Mouse (Mus musculus) liver, adult 2 months (tissue): ENCODE measurements at regions not wholly inside any gene's neighbourhood (a gene's known extent, or its start where the extent isn't known, plus 50 kb on each side); places are given as distances from the start of the nearest gene placed in this dataset.

ENCODE experiments used
- CTCF ChIP-seq: fragments of 200-500 bp; IDR thresholded peaks from 2 replicates; pipeline ENCODE4 v1.5.1; 2011; ENCODE audit warnings: low read depth, low read length, control low read depth
- POLR2A ChIP-seq: fragments of 200-500 bp; IDR thresholded peaks from 2 replicates; pipeline ENCODE4 v1.6.1; 2011; ENCODE audit warnings: low read length, control low read depth; ENCODE audit not compliant: insufficient read depth; ENCODE audit errors: extremely low read depth

DNA sequence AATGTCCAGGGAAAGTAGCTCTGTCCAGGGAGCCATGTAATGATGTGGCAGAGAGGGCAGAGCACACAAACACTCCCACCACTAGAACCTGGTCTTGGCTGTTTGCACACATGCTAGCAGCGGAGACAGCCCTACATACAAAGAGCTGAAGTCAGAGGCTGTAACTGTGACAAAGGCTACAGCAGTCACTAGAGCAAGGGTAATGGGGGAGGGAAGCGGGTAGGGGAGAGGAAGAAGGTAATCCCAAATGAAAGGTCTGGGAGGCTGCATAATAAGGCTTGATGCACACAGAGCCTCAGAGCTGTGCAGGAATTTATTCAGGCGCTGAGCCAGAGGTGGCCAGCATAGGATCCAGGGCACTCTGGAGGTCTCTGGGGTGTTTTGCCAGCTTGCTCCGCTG, 269.3 kb upstream of the 4930535I16Rik start:
- TF ChIP-seq POLR2A: no peak
- TF ChIP-seq CTCF: no peak
